Mouse (Mus musculus) lung, adult 2 months (tissue): ENCODE results near the gene Snapc5. TPM values are rescaled to one million over a fixed set of nuclear protein-coding genes. Genes with fewer than 3 reads are reported as not detected.

Experiments used
- DNase-seq: peaks from one replicate; pipeline ENCODE4 v3.0.0; 2022
- H3K4me1 ChIP-seq: fragments of 200-500 bp; 2 replicates; pipeline ENCODE4 v1.6.1; 2011; ENCODE audit warnings: low read length; ENCODE audit not compliant: control insufficient read depth, insufficient read depth
- H3K4me3 ChIP-seq: fragments of 200-500 bp; replicated peaks from 2 replicates; pipeline ENCODE3; 2011; ENCODE audit warnings: low read depth, mild to moderate bottlenecking, control low read depth, low read length; ENCODE audit errors: extremely low read depth
- CTCF ChIP-seq: fragments of 200-500 bp; IDR thresholded peaks from 2 replicates; pipeline ENCODE4 v1.5.1; 2011; ENCODE audit warnings: mild to moderate bottlenecking, low read length, control low read depth; ENCODE audit not compliant: insufficient read depth
- POLR2A ChIP-seq: fragments of 200-500 bp; IDR thresholded peaks from 2 replicates; pipeline ENCODE4 v1.6.1; 2011; ENCODE audit warnings: low read depth, mild to moderate bottlenecking, control low read depth, low read length, borderline replicate concordance; ENCODE audit errors: extremely low read depth
- WGBS: fragments of 180-500 bp; shearing (Covaris S2); methylation state at CpG from one replicate; pipeline ENCODE4 v1.1.7; 2018; 5-methylcytosine and 5-hydroxymethylcytosine counted together
- polyA plus RNA-seq: library from polyadenylated mRNA; depleted of rRNA; stranded (reverse); fragments of >200 nt; gene quantifications from 2 replicates; pipeline ENCODE4 v1.2.3, GENCODE M21; 2012

Gene Snapc5
- polyA plus RNA-seq, 1 experiment, result 11.9 TPM

DNA sequence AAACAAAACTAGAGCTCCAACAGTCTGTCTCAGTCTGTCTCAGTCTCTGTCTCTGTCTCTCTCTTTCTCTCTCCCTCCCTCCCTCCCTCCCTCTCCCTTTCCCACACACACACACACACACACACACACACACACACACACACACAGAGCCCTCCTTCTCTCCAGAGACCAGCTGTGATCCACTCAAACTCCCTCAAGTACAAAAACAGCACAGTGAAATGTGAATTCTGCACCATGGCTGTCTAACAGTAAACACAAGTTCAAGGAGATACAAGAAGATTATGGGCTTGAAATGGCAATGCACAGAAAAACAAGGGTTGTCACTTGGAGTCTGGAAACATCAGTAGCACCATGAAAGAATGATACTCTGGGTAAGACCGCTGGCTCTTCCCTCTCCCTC, 40.2 kb downstream of the Snapc5 start:
- TF ChIP-seq POLR2A, result no peak
- no peak for TF ChIP-seq CTCF
- Histone ChIP-seq H3K4me3 (no peak overlapping the region), H3K4me1 (peaks cover 10% of the 10 kb centered on the region)
- 78% methylated on average over 1 of the region's 1 CpGs for WGBS
- no peak for DNase-seq

DNA sequence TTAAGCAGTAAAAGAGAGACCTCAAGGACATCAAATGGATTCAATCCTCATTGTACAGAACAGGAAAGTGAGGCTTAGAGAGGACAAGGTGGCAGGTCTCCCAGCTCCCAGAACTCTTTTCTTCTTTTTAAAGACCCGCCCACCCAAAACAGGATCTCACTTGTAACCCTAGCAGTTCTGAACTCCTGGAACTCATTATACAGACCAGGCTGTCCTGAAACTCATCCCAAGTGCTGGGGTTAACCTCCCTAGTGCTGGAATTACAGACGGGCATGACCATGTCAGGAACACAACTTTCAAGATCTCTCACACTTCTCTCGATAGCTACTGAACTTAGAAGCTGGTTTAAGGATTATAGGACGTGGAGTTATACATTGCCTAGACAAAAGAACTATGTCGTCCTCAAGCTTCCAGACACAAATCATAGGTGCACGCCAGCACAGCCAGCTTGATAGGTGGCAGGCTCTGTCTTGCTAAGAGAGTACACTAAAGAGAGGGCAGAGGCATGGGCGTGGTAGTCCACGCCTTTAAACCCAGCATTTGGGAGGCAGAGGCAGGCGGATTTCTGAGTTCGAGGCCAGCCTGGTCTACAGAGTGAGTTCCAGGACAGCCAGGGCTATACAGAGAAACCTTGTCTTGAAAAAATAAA, 40.8 kb downstream of the Snapc5 start:
- peaks cover 10% of the 10 kb centered on the region for H3K4me1 ChIP-seq
- 89% methylated on average over 10 of the region's 10 CpGs for WGBS
- no peak overlapping the region for H3K4me3 ChIP-seq
- DNase-seq, result no peak
- TF ChIP-seq POLR2A (no peak), CTCF (no peak)

DNA sequence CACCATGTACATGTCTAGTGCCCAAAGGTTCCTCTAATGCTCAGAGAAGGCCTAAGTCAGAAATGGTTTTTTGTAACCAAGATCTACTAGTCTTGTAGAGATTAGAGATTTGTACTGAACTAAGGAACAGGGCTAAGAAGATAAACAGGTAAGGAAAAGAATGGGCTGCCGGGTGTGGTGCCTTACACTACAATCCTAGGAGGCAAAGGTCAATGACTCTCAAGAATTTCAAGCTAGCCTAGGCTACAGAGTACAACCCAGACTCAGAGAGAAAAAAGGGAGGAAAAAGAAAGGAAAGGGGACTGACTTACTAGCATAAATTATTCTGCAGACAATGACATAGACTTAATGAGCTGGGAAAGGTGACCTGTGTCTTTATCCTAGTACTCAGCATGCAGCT, 41.5 kb downstream of the Snapc5 start:
- TF ChIP-seq POLR2A (no peak), CTCF (no peak)
- DNase-seq, result no peak
- WGBS, result 66% methylated on average over 1 of the region's 1 CpGs

DNA sequence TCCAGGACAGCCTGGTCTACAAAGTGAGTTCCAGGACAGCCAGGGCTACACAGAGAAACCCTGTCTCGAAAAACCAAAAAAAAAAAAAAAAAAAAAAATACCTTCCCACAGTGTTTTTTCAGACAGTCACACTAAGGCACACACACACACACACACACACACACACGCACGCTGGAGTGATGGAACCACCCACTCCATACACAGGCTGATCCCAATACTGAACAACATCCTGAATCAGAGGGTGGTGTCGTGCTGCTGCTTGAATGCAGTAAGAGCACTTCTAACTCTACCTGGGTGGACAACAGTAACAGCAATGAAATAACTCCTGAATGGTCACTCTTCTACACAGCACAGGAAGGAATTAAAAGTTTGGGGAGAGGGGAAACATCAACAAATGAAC, 42.4 kb downstream of the Snapc5 start:
- WGBS, result 63% methylated on average over 4 of the region's 4 CpGs
- H3K4me3 ChIP-seq, result no peak overlapping the region
- DNase-seq, result no peak
- peaks cover 8% of the 10 kb centered on the region for H3K4me1 ChIP-seq
- TF ChIP-seq CTCF, result no peak
- no peak for TF ChIP-seq POLR2A

More for the DNA sequence above, 41.5 kb downstream of the Snapc5 start:
- Histone ChIP-seq H3K4me3 (no peak overlapping the region), H3K4me1 (peaks cover 10% of the 10 kb centered on the region)

DNA sequence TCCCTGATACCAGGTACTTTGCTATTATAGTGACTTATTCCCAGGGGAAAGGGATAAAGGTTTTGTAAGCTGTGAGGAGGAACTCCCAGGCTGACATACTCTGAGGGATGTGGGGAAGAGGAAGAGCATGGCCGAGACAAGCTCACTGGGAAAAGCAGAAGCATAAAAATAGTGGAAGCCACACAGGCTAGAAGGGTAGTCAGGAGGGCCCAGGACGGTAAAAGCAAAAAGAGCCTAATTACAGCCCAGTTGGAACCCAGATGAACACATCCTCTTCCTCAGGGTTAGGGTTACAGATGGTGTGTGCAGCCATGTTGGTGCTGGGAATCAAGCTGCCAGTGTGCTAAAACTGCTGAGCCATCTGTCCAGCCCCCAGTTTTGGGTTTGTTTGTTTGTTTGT, 43.0 kb downstream of the Snapc5 start:
- DNase-seq, result no peak
- WGBS, result 64% methylated on average over 2 of the region's 2 CpGs

DNA sequence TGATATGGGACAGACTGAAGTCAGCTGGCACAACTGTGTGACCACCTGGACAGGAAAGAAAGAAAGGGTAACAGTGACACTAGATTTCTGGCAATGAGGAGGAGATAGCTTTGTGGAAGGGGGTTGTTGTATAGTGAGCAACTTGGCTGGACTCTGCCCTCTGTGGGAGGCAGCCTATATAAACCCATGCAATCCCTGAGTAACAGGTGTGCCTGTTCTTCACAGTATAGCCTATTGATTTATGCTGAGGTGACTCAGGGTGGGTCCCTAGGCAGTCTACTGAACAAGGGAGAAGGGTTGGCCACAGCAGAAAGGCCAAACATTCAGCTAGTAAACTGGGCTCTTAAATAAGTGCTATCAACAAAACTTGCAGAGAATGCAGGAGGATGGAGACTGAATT, 46.7 kb downstream of the Snapc5 start:
- Histone ChIP-seq H3K4me1 (peaks cover 6% of the 10 kb centered on the region), H3K4me3 (no peak overlapping the region)
- no peak for DNase-seq
- TF ChIP-seq POLR2A (no peak), CTCF (no peak)

More for the DNA sequence above, 43.0 kb downstream of the Snapc5 start:
- Histone ChIP-seq H3K4me3 (no peak overlapping the region), H3K4me1 (peaks cover 8% of the 10 kb centered on the region)
- no peak for TF ChIP-seq CTCF
- no peak for TF ChIP-seq POLR2A

DNA sequence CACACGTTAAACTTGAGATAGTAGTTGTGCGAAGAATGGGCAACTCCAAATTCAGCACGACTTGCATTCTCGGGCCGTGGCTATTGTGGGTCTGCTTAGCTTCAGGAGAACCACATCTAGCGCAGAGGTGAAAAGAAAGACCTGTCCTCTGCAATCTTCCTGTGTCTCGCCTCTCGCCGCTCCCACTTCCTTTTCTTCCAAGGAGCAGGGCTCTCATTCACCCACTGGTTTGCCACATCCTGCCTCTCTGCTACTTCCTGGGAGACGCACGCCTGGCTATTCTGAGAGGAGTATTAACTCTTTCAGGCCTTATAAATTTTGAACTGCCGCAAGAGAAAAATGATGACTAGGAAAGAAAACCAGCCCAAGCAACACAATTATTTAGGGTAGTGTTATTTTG, 48.7 kb downstream of the Snapc5 start:
- TF ChIP-seq POLR2A (no peak), CTCF (no peak)
- no peak for DNase-seq
- Histone ChIP-seq H3K4me1 (peaks cover 11% of the 10 kb centered on the region; the same call in 1 of the 2 replicates), H3K4me3 (no peak overlapping the region)
- 41% methylated on average over 12 of the region's 12 CpGs for WGBS

DNA sequence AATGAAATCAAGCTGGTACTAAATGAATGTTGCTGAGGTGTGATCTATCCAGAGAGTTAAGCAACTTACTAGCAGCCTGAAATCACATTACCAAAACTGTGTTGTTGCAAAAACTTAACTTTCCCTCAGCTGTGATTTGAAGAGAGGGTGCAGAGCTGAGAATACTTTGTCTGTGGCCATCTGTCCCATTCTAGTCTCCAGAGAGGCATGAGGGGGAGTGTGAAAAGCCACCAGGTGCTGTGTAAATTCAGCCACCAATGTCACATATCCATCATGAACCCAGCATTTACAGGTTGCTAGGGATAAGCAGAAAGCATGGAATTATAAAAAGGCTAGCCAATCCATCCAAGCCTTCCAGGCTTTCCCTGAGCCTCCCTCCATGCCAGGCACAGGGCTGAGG, 49.9 kb downstream of the Snapc5 start:
- H3K4me3 ChIP-seq, result no peak overlapping the region
- peaks cover 14% of the 10 kb centered on the region; the same call in 1 of the 2 replicates for H3K4me1 ChIP-seq
- TF ChIP-seq POLR2A (no peak), CTCF (no peak)
- no peak for DNase-seq

DNA sequence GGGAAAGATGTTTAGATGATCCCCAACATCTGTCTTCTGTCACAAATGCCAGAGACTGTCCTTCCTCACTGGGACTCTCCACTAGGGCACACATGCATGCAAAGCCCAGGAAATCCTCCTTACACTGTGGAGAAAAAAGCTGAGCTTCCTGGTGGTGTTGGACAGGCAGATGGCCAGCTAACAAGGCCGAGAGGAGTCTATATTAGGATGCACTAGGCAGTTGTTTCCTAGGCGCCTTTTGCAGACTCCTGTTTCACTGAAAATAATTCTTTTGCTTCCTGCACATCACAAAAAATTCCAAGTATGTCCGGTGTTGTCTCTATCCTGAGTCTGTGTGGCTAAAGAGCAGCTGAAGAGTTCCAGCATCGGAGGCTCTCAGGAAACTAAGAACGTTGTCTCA, 52.1 kb downstream of the Snapc5 start:
- WGBS, result 33% methylated on average over 5 of the region's 5 CpGs
- H3K4me3 ChIP-seq, result no peak overlapping the region
- peaks cover 15% of the 10 kb centered on the region; the same call in 1 of the 2 replicates for H3K4me1 ChIP-seq
- DNase-seq, result no peak
- no peak for TF ChIP-seq POLR2A
- TF ChIP-seq CTCF, result no peak

DNA sequence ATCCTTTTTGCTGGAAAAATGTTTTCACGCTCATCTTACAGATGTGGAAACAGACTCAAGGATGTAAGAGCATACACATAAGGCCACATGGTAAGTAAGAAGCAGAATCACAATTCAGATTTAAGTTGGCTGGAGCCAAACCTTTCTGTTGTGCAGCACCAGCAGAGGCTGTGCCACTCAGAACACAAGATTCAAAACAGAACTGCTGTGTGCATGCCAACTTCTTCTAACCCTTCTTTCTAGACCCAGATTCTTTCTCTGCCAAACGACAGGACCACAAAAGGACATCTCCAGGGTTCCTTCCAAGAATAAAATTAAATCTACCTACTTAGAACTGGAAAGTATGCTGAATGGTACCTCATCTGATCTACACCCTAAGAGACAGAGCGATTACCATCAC, 52.6 kb downstream of the Snapc5 start:
- no peak for DNase-seq
- 68% methylated on average over 3 of the region's 3 CpGs for WGBS
- TF ChIP-seq POLR2A (no peak), CTCF (no peak)
- Histone ChIP-seq H3K4me3 (no peak overlapping the region), H3K4me1 (peaks cover 15% of the 10 kb centered on the region; the same call in 1 of the 2 replicates)
